Mouse (Mus musculus): ENCODE measurements at regions not wholly inside any gene's neighbourhood (a gene's known extent, or its start where the extent isn't known, plus 50 kb on each side); places are given as distances from the start of the nearest gene placed in this dataset.
A peak's percentile ranks its signal among the peaks of the same experiment; 100 is the strongest.

DNA sequence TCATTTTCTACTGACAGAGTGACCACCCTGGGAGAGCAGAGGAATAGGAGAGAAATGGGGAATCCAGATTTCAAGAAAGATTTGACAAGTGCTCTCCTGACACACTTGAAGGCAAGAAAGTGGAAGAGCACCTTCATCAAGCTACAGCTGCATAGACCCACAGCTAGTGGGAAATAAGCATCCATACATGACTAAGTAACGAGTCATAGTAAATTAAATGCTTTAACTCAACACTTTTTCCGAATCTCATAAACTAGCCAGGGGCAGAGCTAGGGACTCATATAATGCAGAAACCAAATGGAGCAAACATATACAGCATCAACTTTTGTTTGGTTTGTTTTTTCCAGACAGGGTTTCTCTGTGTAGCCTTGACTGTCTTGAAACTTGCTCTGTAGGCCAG is 383.2 kb upstream of the Gm10306 start:
- no peak for DNase-seq (ENCODE audit: low spot score in 2 of 2)

DNA sequence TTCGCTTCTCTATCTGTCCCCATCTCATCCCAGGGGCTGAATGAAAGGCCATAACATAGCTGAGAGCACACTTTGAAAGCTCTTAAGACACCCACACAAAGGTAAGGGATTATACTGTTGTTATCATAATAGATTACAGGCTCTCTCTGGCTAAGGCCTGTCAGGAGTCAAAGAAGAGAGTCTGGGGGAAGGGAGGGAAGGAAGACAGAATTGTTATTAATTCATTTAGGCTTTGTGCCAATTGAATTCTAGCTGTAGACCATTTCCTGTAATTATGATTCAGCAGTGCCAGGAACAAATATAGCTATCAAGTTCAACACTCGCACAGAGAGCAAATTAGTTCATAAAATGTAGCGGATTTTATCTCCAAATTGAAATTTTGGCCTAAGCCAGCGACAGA is 369.3 kb upstream of the Gm10306 start:
- DNase-seq (ENCODE audit: low spot score in 2 of 2), result no peak

DNA sequence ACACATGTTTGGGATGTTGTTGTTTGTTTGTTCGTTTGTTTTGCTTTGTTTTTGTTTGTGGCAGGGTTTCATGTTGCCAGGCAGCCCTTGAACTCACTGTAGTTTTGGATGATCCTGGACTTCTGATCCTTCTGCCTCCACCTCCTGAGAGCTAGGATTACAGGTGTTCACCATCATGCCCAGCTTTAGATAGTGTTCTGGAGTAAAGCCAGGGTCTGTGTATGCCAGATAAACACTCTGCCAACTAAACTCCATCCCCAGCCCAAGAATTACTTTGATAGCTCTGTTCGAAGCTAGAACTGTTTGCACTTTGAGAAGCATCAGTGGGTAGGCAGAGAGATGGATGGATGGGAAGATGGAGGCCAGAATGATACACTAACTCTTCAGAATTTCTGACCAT is 368.0 kb upstream of the Gm10306 start:
- no peak for DNase-seq (ENCODE audit: low spot score in 2 of 2)

DNA sequence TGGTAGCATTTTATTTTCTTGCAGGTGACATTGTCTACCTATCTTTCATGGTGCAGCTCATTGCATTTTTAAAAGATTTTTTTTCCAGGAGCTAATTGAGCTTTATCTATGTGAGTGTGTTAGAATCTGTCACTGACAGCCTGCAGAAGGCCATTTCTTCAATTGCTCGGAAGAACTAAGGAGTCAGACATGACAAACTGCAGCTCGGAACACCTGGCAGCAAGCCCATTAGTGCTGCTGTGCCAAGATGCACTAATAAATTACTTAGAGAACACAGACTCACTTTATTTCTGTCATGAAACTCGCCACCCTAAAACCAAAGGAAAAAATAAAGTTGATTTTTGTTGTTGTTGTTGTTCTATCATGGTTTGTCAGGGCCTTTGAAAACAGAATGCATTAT is 367.5 kb upstream of the Gm10306 start:
- peak; percentile 5 to 8 for DNase-seq (ENCODE audit: low spot score in 2 of 2)

DNA sequence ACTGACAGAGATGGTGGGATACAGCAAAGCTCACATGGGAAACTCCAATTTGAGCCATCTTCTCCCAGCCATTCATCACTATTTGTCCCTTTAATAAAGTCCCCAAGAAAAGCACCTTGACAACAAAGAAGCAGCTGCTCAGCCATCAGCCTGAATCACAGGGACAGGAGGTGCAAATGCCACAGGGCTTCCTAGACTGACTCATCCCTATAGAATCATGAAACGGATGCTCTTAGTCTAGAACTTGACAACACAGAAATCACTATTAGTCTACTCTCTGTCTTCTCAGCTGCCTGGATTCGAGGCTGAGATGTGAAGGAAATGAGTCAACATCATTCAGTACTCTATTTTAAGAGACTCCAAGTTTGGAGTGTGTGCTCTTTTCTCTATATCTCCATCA is 365.4 kb upstream of the Gm10306 start:
- no peak for DNase-seq (ENCODE audit: low spot score in 2 of 2)

DNA sequence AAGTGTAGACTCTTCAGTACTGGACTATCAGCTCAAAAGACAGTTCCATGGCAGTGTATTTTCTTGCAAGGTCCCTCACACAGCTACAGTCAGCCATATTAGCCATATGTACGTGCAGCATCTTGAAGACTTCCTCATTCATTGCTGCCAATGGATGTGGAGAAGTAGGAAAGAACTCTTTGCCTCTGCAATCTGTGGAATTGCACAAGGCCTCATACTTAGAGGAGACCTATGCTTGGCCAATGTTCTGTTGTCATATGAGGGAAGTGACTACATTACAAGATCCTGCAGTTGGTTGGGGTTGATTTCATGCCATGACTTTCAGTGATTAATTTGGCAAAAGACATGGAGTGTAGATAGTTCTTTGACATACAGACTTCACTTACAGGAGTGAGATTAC is 340.1 kb upstream of the Gm10306 start:
- no peak for DNase-seq (ENCODE audit: low spot score in 2 of 2)

DNA sequence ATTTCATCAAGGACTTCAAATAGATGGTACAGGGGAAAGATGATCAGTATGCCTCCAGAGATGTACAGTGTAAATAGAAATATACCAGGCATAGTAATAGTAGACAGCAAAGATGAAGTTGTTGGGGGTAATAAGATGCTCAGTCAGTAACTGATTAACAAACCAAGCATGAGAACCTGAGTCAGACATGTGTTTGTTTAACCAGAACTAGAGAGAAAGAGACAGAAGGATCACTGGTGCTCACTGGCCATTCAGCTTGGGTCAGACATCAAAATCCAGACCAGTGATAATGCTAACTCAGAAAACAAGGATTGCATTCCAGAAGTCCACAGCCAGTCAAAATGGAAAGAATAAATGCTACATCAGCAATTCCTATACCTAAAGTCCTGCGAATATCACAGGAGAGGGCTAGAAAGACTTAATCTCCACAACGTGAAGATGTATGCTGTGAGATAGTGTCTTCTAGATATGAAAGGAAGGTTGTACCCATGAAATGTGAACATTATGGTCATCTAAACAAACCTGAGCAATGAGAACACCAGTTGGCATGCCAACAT is 320.6 kb upstream of the Gm10306 start:
- no peak for DNase-seq (ENCODE audit: low spot score in 2 of 2)

DNA sequence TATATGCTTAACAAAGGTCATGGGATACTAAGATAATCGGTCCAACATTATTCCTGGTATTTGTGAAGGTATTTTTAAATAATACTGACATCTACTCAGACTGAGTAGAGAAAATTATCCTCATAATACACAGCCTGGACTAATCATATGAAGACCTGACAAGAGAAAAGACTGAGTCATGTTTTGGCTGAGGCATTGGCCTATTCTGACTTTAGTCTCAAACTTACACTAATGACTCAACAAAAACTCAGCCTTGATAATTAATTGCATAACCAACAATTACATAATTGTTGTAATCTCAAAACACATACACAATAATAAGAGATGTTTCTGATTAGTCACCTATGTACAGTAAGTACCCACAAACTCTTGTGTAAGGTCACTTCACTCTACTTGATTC is 300.3 kb upstream of the Gm10306 start:
- DNase-seq (ENCODE audit: low spot score in 2 of 2), result no peak

DNA sequence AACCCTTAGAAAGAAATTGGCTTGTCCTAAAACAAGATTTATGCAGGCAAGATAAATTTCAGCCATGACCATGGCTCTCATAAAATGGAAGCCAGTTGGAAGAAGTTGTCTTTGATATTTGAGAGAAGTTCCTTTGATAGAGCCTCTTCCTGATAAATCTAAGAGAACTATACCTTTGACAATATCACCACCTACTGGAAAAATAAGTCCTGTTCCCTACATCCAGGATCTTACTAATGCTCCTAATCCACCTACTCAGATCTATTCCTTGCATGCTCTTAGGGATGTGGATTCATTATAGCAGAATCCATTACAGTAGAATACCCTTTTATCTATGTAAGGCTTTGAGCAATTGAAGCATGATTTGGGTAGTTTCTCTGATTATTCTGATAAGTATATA is 295.2 kb upstream of the Gm10306 start:
- DNase-seq (ENCODE audit: low spot score in 2 of 2), result no peak

DNA sequence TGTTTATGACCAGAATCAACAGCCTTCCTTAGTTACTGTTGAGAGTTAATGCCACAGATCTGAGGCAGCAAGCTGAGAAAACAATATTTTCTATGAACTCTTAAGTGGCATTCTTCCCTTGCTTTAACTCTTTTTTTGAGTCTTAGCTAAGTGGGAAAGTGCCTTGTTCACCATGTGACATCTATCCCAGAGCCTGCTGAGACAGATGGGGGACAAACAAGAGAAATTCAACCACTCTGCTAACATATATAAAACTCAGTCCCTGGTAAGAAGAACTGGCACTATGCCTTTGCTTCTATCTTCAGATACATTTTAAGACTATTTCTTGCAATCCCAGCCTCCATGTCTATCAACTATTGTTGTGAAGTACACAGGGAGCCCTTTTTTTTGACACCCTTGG is 274.6 kb upstream of the Gm10306 start:
- no peak for DNase-seq (ENCODE audit: low spot score in 2 of 2)

DNA sequence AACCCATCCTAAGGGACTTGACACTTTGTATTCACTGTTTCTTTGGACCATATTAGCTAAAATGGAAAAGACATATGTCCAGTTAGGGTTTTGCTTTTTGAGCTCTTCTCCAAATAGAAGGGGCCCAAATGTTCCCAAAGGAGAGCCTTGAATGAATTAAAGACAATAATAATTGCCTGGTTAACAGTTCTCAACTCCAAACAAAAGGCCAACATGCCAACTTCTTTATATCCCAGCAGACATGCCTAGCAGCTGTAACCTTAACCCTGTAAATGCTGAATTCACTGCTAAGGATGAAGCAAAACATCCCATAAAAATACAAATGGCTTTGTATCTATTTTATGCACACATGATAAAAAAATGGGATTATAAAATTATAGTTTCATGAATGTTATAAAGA is 264.2 kb upstream of the Gm10306 start:
- DNase-seq (ENCODE audit: low spot score in 2 of 2), result no peak

DNA sequence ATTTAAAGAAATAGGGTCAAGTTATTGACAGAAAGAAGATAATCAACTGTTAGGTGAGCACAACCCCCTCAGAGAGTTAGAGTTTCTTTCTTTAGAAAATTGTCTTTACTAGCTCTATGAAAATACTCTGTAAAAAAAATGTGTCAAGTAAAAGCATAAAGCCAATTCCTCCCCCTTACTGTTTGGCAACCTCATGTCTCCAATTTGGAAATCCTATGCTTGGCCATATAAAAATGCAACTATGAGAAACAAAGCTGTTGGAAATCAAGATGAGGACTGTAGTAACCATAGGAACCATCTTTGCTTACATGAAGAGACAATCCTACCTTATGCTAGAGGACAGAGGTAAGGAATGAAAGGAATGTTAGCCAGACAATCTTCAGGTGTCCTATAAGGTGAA is 239.0 kb upstream of the Gm10306 start:
- no peak for DNase-seq (ENCODE audit: low spot score in 2 of 2)

DNA sequence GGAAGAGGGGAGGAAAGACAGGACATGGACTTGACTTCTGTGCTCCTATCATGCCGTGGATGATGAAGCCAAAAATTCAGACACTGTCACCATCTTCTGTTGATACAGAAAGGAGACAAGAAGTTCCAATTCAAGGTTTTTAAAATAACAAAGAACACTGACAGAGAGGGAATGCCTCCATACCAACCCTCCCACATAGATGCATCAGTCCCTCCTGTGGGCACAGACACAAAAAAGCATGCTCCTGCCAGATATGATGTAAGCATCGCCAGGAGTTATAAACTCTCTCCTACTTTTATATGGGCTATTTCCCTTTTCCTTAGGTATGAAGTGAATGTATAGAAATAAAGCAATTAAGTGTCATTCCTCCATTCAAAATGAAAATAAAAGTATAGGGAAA is 229.6 kb upstream of the Gm10306 start:
- DNase-seq (ENCODE audit: low spot score in 2 of 2), result no peak

DNA sequence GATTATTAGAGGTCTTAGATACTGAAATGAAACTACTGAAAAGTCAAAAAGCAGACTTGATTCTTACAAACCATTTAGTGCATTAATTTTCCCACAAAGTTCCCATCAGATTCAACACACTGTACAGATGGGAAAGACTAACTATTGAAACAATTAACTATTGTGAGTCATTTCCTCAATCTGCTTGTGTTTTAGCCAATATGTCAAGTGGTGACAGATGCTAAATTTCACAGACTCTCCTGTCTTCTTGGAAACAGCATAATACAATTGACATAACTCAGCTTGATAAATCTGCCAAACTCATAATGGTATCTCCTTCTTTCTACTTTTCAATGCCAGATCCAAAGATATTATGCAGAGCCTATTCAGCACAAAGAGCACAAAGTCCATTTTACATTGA is 213.0 kb upstream of the Gm10306 start:
- peak; percentile 11 to 77 for DNase-seq (ENCODE audit: low spot score in 2 of 2)

DNA sequence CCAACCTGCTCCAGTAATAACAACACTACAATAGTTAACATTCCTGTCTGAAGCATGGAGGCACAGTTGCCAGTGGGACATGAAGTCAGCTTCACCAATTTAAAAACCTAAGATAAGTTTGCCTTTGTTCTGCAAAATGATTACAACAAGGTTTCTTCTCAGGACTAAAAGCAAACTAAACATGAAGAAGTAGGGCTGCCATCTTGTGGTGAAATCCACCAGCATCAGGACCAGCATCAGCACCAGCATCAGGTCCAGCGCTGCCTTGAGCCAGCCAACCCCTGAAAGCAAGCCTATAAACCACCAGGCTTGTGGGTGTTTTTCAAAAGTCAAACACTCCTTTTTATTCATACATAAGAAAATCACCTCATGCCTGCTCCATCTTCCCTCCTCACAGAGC is 207.1 kb upstream of the Gm10306 start:
- DNase-seq (ENCODE audit: low spot score in 2 of 2), result peak in 1 of 2 experiments; percentile 41

DNA sequence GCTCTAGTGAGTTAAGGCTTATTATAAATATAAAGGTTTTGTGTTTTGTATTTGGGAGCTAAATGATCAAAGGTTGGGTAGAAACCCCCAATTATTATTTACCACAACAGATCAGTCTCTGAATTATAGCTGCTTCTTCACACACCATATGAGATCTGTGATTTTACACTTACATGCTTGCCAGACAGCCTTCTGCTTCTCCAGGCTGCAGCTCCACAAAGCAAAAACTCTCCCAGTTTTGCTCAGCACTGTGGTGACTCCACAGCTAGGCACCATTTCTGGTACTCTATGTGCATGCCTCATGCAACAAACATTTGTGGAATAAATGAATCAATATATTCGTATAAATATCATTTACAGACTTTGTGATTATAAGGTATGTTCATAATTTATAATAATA is 199.4 kb upstream of the Gm10306 start:
- DNase-seq (ENCODE audit: low spot score in 2 of 2), result peak in 1 of 2 experiments; percentile 30

DNA sequence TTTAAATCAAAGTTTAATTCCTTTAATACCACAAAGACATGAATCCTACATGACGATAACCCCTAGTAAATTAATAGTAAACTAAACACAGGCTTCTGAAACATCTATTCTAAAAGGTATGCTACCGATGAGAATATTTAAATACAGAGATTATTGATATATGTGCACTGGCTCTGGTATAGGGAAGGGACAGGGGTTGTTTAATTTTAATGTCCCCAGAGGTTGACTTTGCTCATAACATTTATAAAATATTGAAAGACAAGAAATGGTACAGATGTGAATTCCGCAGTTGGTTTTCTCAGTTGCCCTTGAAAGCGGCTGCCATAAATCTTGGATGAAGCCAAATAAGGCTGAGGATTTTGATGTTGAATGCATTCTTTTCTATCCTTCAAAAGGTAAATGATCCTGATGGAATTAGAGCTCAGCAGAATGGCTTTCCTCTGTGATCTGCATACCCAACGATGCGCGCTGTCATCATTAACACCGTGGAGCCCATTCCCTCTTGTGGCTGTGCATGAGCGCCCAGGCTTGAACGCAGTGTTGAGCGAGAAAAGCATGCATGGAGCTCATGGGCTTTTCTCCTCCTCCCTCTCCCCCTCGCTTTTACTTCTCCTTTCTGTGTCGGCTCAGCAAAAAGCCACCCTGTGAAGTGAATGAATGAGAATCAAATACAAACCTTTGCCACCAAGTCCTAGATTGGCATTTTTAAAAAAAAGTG is 195.4 kb upstream of the Gm10306 start:
- no peak for DNase-seq (ENCODE audit: low spot score in 2 of 2)

DNA sequence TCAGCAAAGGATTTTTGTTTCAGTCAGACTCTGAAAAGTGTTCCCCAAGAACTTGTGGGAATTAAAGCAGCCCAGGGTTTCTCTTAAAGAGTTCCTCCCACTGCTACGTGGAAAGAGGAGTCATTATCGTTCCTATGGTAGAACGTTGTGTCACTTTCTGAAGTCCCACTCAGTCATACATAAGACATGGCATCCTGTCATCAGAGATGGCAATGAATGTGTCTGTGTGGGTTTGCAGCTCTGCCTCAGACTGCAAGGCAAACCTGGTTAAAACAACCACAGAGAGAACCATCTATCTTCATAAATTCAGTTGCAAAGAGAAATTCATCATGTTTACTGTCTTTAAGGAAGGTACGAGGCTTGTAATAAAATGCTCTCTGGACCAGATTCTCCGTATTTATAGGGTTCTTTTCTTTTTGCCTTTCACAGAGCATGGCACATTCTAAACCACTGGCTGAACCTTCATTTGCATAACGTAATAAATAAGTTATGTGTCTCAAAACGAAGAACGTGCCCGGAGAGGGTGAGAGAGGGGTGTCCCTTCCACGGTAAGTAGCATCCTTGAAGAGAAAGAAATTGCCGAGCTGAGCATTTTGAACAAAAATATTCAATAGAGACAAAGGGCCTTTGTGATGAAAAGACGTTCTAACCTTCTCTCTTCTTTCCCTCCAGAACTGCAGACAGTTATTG is 194.7 kb upstream of the Gm10306 start:
- peak in 1 of 2 experiments; percentile 7 for DNase-seq (ENCODE audit: low spot score in 2 of 2)

DNA sequence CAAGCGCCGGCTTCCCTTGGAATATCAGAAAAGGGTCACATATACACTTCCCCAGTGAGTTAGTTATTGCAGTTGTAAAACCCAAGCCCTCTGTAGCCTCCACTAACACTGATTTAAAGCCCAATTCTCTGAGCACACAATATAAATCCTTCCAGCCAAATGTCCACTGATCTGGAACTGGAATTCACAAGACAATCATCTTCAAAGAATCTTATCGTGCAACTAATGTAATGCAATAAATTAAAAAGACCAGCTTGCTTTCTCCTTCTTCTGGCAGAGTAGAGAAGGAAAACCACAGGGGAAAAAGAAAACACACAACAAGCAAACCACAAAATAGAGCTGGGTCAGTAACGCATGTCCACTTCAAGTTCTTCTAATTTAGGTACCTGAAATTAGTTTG is 191.0 kb upstream of the Gm10306 start:
- DNase-seq (ENCODE audit: low spot score in 2 of 2), result no peak

DNA sequence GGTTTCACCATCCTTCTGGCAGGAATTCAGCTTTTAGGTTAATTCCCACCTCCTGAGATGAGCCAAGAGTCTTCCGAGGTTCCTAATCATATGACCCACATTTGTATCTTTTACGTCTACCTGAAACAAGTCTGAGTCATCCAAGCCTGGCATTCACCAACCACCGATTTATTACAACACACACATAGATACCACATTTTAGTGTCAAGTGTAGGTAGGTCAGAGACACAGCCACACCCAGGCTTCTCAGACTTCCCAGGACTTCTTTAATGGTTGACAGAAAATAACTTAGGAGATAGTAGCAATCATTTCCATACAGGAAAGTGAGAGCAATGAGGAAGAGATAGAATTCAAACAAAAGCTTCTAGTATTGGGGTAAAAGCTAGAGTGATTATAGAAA is 189.2 kb upstream of the Gm10306 start:
- DNase-seq (ENCODE audit: low spot score in 2 of 2), result no peak

DNA sequence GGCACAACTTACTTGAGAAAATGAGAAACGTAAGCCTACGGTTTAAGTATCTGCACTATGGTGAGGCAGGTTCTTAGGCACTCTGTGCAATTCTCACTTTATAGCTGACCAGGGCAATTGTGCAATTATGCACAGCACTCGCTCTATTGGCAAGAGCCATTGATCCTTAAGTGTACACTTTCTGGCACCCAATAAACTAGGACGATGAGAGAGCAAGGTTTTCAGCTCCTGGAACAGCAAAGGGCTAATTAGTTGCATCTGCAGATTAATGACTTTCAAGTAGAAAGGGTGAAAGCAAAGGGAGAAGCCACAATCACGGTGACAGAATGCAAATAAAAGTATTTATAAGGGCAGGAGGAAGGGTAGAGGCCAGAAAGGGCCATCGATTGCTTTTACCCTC is 185.4 kb upstream of the Gm10306 start:
- DNase-seq (ENCODE audit: low spot score in 2 of 2), result no peak

DNA sequence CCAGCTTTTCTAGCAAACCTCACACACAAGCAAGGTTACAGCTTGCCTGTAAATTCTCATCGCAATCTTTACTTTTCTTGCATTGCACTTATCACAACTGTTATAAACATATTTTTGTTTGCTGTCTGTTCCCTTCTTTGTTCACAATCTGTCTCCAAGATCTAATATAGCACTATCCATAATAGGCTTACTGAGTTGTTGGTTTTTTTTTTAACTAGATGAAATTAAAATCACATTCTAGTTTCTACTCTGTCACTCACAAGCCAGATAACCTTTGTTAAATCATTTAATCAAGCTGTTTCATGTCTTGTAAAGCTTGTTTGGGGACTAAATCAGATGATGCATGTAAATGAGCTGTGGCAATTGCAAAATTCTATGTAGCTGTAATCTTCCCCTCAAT is 180.1 kb upstream of the Gm10306 start:
- no peak for DNase-seq (ENCODE audit: low spot score in 2 of 2)

DNA sequence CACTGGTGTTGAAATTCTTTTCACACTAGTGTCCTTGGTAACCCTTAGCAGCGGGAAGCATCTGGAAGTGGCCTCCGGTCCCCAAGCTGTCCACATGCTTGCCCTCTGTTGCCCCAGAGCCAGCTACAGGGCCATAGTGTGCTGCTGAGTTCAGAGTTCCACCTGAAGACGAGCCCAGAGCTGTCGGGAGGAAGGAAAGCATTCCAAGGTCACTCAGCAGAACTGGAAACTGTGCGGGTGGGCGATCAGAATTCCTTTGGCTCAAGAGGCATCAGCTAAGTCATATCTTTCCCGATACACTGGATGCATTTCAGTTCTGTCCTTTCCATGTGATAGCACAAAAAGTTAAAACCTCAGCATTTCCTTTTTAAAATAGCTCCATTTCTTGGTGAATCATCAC is 170.6 kb upstream of the Gm10306 start:
- DNase-seq (ENCODE audit: low spot score in 2 of 2), result no peak
